Mouse (Mus musculus) embryo, embryonic 11.5 days (tissue): Measurements from ENCODE around the gene Cacna1d.

Experiments used
- DNase-seq: peaks from one replicate; pipeline ENCODE4 v3.0.0-alpha.2; 2012; ENCODE audit warnings: low read depth, low spot score

Cacna1d gene

GRCm38 (mm10) chr14:30208156-30208555, 283.1 kb downstream of the Cacna1d start:
- DNase-seq: no peak

GRCm38 (mm10) chr14:30205821-30206220, 285.4 kb downstream of the Cacna1d start:
- no peak for DNase-seq

GRCm38 (mm10) chr14:30204526-30204925, 286.7 kb downstream of the Cacna1d start:
- DNase-seq: no peak

GRCm38 (mm10) chr14:30200310-30200709, 290.9 kb downstream of the Cacna1d start:
- DNase-seq: no peak

GRCm38 (mm10) chr14:30198882-30199281, 292.4 kb downstream of the Cacna1d start:
- DNase-seq: no peak

GRCm38 (mm10) chr14:30198116-30198515, 293.1 kb downstream of the Cacna1d start:
- no peak for DNase-seq

- no peak for DNase-seq
Measured at GRCm38 (mm10) chr14:30196959-30197358, 294.3 kb downstream of the Cacna1d start.

- DNase-seq: no peak
Measured at GRCm38 (mm10) chr14:30196235-30196634, 295.0 kb downstream of the Cacna1d start.

GRCm38 (mm10) chr14:30190308-30190971, 300.8 kb downstream of the Cacna1d start:
- DNase-seq: no peak

GRCm38 (mm10) chr14:30185616-30186274, 305.5 kb downstream of the Cacna1d start:
- no peak for DNase-seq

GRCm38 (mm10) chr14:30184445-30185152, 306.7 kb downstream of the Cacna1d start:
- DNase-seq: no peak

- DNase-seq: no peak
Measured at GRCm38 (mm10) chr14:30184013-30184412, 307.2 kb downstream of the Cacna1d start.

- no peak for DNase-seq
Measured at GRCm38 (mm10) chr14:30182624-30183524, 308.4 kb downstream of the Cacna1d start.

- DNase-seq: no peak
Measured at GRCm38 (mm10) chr14:30178306-30178705, 312.9 kb downstream of the Cacna1d start.

GRCm38 (mm10) chr14:30177850-30178249, 313.4 kb downstream of the Cacna1d start:
- no peak for DNase-seq

GRCm38 (mm10) chr14:30175362-30175761, 315.9 kb downstream of the Cacna1d start:
- DNase-seq: no peak

- DNase-seq: no peak
Measured at GRCm38 (mm10) chr14:30172821-30173755, 318.2 kb downstream of the Cacna1d start.

GRCm38 (mm10) chr14:30171593-30171992, 319.7 kb downstream of the Cacna1d start:
- no peak for DNase-seq

GRCm38 (mm10) chr14:30171008-30171407, 320.2 kb downstream of the Cacna1d start:
- DNase-seq: no peak

GRCm38 (mm10) chr14:30169455-30169854, 321.8 kb downstream of the Cacna1d start:
- no peak for DNase-seq
